Mouse (Mus musculus): ENCODE measurements at regions not wholly inside any gene's neighbourhood (a gene's known extent, or its start where the extent isn't known, plus 50 kb on each side); places are given as distances from the start of the nearest gene placed in this dataset.

- Histone ChIP-seq H3K4me1 (no peaks in the 10 kb centered on the region), H3K36me3 (replicated peaks; ENCODE audit: low read length) (no peaks in the 10 kb centered on the region), H3K27me3 (replicated peaks) (no peaks in the 10 kb centered on the region), H3K4me3 (replicated peaks) (no peak overlapping the region), H3K9me3 (peaks cover 15% of the 10 kb centered on the region)
- no peak for TF ChIP-seq GATA1 (IDR thresholded peaks at IDR 0.05; ENCODE audit: borderline replicate concordance, low read length)
- TF ChIP-seq FLI1 (IDR thresholded peaks at IDR 0.05; ENCODE audit: low read length) = no peak
Measured at GRCm38 (mm10) chr5:85750893-85751292, 314.5 kb downstream of the Cenpc1 start.

GRCm38 (mm10) chr5:85729613-85730012 is 335.8 kb downstream of the Cenpc1 start:
- H3K27me3 ChIP-seq (replicated peaks) = no peaks in the 10 kb centered on the region
- H3K4me3 ChIP-seq (replicated peaks) = no peak overlapping the region
- TF ChIP-seq FLI1 (IDR thresholded peaks at IDR 0.05; ENCODE audit: low read length) (no peak), GATA1 (IDR thresholded peaks at IDR 0.05; ENCODE audit: borderline replicate concordance, low read length) (no peak)
- H3K36me3 ChIP-seq (replicated peaks; ENCODE audit: low read length) = no peaks in the 10 kb centered on the region
- no peaks in the 10 kb centered on the region for H3K4me1 ChIP-seq
- H3K9me3 ChIP-seq = no peaks in the 10 kb centered on the region

GRCm38 (mm10) chr5:85707345-85707744 is 358.0 kb downstream of the Cenpc1 start:
- no peak for TF ChIP-seq GATA1 (IDR thresholded peaks at IDR 0.05; ENCODE audit: borderline replicate concordance, low read length)
- no peak for TF ChIP-seq FLI1 (IDR thresholded peaks at IDR 0.05; ENCODE audit: low read length)
- Histone ChIP-seq H3K27me3 (replicated peaks) (no peaks in the 10 kb centered on the region), H3K36me3 (replicated peaks; ENCODE audit: low read length) (no peaks in the 10 kb centered on the region), H3K9me3 (peaks cover 12% of the 10 kb centered on the region; the same call in 1 of the 2 replicates), H3K4me3 (replicated peaks) (no peak overlapping the region), H3K4me1 (no peaks in the 10 kb centered on the region)

DNA sequence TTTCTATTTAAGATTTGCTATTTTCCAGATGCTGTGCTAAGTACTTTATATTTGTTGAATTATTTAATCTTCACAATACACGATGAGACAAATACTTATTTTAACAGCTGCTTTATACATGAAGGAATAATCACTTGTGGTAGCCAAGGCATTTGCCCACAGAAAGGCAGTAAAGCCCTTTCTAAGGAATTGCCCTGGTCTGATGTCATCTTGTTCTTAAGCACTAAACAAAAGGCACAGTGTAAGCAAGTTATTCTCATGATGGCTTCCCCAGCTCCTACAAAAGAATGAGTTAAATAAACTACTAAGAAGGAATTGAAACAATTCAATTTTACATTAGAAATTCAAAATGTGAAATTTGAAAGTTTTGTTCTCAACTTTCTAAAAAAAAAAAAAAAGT is 358.8 kb downstream of the Cenpc1 start:
- H3K36me3 ChIP-seq (replicated peaks; ENCODE audit: low read length) = no peaks in the 10 kb centered on the region
- H3K4me1 ChIP-seq = no peaks in the 10 kb centered on the region
- no peak overlapping the region for H3K4me3 ChIP-seq (replicated peaks)
- TF ChIP-seq GATA1 (IDR thresholded peaks at IDR 0.05; ENCODE audit: borderline replicate concordance, low read length) = no peak
- no peak for TF ChIP-seq FLI1 (IDR thresholded peaks at IDR 0.05; ENCODE audit: low read length)
- no peaks in the 10 kb centered on the region for H3K27me3 ChIP-seq (replicated peaks)
- peaks cover 9% of the 10 kb centered on the region; the same call in 1 of the 2 replicates for H3K9me3 ChIP-seq

DNA sequence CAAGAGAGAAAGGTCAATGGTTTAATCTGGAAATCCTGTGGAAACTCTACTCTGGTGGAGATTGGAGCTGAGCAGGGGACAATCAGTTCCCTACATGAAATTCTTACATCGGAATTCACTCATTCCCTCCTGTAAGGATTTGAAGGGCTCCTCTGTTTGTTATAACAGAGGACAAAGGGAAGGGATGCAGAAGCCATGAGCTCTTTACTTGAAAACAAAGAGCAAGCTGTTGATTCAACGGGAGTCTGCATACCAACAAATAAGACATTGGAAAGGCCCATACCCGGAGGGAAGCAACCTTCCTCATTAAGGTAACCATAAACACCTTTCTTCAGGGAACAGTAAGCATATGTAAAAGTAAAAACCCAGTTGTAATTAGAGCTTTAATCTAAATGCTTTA is 359.3 kb downstream of the Cenpc1 start:
- Histone ChIP-seq H3K4me3 (replicated peaks) (no peak overlapping the region), H3K36me3 (replicated peaks; ENCODE audit: low read length) (no peaks in the 10 kb centered on the region), H3K9me3 (peaks cover 9% of the 10 kb centered on the region; the same call in 1 of the 2 replicates), H3K4me1 (no peaks in the 10 kb centered on the region), H3K27me3 (replicated peaks) (no peaks in the 10 kb centered on the region)
- TF ChIP-seq GATA1 (IDR thresholded peaks at IDR 0.05; ENCODE audit: borderline replicate concordance, low read length) (no peak), FLI1 (IDR thresholded peaks at IDR 0.05; ENCODE audit: low read length) (no peak)

DNA sequence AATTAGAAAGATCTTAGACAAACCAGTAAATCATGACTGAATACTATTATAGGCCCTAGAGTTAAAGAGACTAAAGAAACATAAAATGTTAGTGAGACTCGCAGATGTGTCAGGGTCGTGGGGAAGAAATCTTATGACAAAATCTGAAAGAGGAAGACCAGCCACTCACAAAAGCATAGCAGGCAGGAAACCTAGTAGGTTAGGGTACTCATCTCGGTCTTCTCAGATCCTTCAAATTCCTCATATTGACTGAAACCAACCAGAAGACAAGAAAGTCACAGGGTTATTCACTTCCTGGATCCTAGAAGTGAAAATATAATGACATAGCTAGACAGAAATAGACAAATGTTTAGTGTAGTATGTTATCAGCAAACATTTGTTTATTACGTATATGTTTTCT is 387.5 kb downstream of the Cenpc1 start:
- Histone ChIP-seq H3K36me3 (replicated peaks; ENCODE audit: low read length) (no peaks in the 10 kb centered on the region), H3K9me3 (no peaks in the 10 kb centered on the region), H3K4me3 (replicated peaks) (no peak overlapping the region), H3K27me3 (replicated peaks) (no peaks in the 10 kb centered on the region), H3K4me1 (no peaks in the 10 kb centered on the region)
- TF ChIP-seq FLI1 (IDR thresholded peaks at IDR 0.05; ENCODE audit: low read length) (no peak), GATA1 (IDR thresholded peaks at IDR 0.05; ENCODE audit: borderline replicate concordance, low read length) (no peak)

- TF ChIP-seq GATA1 (IDR thresholded peaks at IDR 0.05; ENCODE audit: borderline replicate concordance, low read length) (no peak), FLI1 (IDR thresholded peaks at IDR 0.05; ENCODE audit: low read length) (no peak)
- H3K27me3 ChIP-seq (replicated peaks) = no peaks in the 10 kb centered on the region
Measured at GRCm38 (mm10) chr5:85671121-85671520, 394.3 kb downstream of the Cenpc1 start.

DNA sequence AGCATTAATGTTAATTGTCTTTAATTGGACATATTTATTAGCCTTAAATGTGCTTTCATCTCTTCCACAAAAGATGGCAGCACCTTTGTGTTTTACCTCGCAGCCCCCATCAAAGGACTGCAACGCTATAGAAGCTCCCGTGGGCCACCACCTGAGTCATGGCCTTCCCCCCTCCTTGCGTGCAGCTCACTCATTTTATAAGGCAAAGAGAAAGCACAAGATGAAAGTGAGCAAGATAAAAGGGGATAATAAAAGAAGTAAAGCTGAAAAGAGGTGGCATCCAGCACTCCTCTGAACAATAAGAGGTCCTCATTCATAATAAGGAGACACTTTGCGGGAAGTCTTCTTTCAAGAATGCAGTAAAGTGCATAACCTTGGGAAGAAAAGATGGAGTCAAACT is 403.9 kb downstream of the Cenpc1 start:
- H3K27me3 ChIP-seq (replicated peaks) = no peaks in the 10 kb centered on the region
- no peaks in the 10 kb centered on the region for H3K9me3 ChIP-seq
- TF ChIP-seq GATA1 (IDR thresholded peaks at IDR 0.05; ENCODE audit: borderline replicate concordance, low read length) (no peak), FLI1 (IDR thresholded peaks at IDR 0.05; ENCODE audit: low read length) (no peak)
- H3K4me1 ChIP-seq = no peaks in the 10 kb centered on the region
- H3K36me3 ChIP-seq (replicated peaks; ENCODE audit: low read length) = no peaks in the 10 kb centered on the region
- no peak overlapping the region for H3K4me3 ChIP-seq (replicated peaks)

More at GRCm38 (mm10) chr5:85671121-85671520, 394.3 kb downstream of the Cenpc1 start:
- Histone ChIP-seq H3K9me3 (no peaks in the 10 kb centered on the region), H3K36me3 (replicated peaks; ENCODE audit: low read length) (no peaks in the 10 kb centered on the region), H3K4me1 (no peaks in the 10 kb centered on the region), H3K4me3 (replicated peaks) (no peak overlapping the region)

GRCm38 (mm10) chr5:85621078-85621477 is 444.3 kb downstream of the Cenpc1 start:
- Histone ChIP-seq H3K9me3 (peaks cover under 1% of the 10 kb centered on the region; the same call in 1 of the 2 replicates), H3K27me3 (replicated peaks) (no peaks in the 10 kb centered on the region), H3K4me3 (replicated peaks) (no peak overlapping the region), H3K4me1 (no peaks in the 10 kb centered on the region), H3K36me3 (replicated peaks; ENCODE audit: low read length) (no peaks in the 10 kb centered on the region)
- TF ChIP-seq FLI1 (IDR thresholded peaks at IDR 0.05; ENCODE audit: low read length) (no peak), GATA1 (IDR thresholded peaks at IDR 0.05; ENCODE audit: borderline replicate concordance, low read length) (no peak)

DNA sequence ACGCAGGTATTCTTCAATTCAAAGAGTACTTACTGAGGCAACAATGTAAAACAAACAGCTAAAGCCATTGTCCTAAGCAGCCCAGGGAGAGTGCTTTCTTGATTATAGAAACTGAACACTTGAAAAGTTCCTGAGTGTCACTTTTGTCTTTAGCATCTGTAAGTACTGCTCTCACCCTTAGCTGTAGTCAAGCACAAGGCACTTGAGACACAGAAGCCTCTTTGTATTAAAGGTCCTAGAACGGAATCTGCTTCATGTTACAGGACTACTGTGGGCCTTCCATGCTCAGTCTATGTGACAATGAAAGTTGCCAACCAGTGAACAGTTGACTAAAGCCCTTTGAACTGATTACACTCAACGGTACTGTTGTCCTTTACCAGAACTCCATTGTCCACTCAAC is 450.6 kb downstream of the Cenpc1 start:
- Histone ChIP-seq H3K9me3 (peaks cover 7% of the 10 kb centered on the region; the same call in 1 of the 2 replicates), H3K4me1 (no peaks in the 10 kb centered on the region), H3K36me3 (replicated peaks; ENCODE audit: low read length) (no peaks in the 10 kb centered on the region), H3K27me3 (replicated peaks) (no peaks in the 10 kb centered on the region), H3K4me3 (replicated peaks) (no peak overlapping the region)
- TF ChIP-seq GATA1 (IDR thresholded peaks at IDR 0.05; ENCODE audit: borderline replicate concordance, low read length) (no peak), FLI1 (IDR thresholded peaks at IDR 0.05; ENCODE audit: low read length) (no peak)

- Histone ChIP-seq H3K27me3 (replicated peaks) (no peaks in the 10 kb centered on the region), H3K36me3 (replicated peaks; ENCODE audit: low read length) (no peaks in the 10 kb centered on the region), H3K4me3 (replicated peaks) (no peak overlapping the region), H3K9me3 (peaks cover 7% of the 10 kb centered on the region; the same call in 1 of the 2 replicates), H3K4me1 (no peaks in the 10 kb centered on the region)
- TF ChIP-seq FLI1 (IDR thresholded peaks at IDR 0.05; ENCODE audit: low read length) = no peak
- TF ChIP-seq GATA1 (IDR thresholded peaks at IDR 0.05; ENCODE audit: borderline replicate concordance, low read length) = no peak
Measured at GRCm38 (mm10) chr5:85612606-85613005, 452.8 kb downstream of the Cenpc1 start.

All from megakaryocyte, embryonic 14.5 days (primary cell).